Mouse (Mus musculus) activated CD4-positive, CD25-positive, alpha-beta regulatory T cell (primary cell): ENCODE data around the gene Dnal1. TPM values are rescaled to one million over a fixed set of nuclear protein-coding genes. Genes with fewer than 3 reads are reported as not detected.

ENCODE experiments used
- polyA plus RNA-seq, 2 experiments: library from polyadenylated mRNA; unstranded; fragments of 100-300 nt; shearing (Covaris generic); gene quantifications; one replicate each; pipeline ENCODE4 v1.2.1; 2017

Dnal1 gene
- polyA plus RNA-seq = under 1 TPM; 0.26 to 0.48 TPM

DNA sequence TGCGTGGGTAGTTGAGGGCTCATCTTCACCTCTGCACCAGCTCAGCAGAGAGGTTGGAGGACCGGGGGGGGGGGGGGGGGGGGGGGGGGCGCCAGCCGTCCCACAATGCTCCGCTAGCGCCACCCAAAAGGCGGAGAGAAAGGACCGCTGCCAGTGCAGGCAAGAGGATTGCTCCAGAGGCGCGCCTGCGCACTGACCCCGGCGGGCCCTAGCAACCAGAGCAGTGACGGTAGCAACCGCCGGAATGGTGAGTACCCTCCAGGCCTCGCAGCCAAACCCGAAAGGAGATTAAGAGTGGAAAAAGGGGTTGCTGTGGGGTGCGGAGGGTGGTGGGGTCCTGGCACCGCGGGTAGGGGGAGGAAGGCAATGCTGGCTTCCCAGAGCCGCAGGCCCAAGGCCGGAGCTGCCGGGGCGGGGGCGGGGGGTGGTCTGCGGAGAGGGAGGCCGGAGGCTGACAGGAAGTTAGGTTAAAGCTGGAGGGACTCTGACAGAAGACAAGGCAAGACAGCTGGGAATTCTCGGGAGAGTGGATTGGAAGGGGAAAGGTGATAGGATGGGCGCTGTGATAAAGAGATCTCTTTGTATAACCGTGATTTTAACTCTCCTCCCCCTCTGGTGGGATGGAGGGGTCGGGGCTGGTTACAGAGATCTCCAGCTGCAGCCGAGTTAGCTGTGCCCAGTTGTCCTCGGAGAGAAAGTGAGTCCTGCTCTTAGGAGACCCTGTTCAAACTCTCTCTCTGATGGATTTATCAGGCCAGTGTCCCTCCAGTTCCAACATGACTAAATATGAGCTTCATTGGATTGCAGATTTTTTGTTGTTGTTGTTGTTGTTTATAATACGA lies at the start of gene Dnal1:
TSS of gene Dnal1 (plus strand) at position 214 of the 842 bp plus-strand sequence.

DNA sequence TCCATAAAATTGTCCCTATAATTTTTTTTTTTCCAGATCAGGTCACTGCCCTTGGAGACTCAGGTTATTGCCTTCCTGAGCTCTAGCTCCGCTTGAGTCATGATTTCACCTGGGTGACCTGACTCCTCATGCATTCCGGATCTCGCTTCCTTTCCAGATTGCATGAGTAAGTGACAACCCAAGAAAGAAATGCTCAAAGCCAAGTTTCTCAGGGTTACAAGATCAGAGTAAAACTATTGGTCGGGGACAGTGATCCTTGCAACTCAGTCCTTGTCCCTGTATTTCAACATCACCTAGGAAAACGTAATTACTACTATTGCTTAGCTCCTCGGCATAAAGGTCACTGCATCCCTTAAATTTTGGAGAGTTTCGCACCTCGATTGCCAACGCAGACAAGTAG lies 45.2 kb upstream of the Dnal1 start, which contains the start of gene Acot5:
TSS of gene Acot5 (plus strand) at position 340 of the 400 bp plus-strand sequence.

DNA sequence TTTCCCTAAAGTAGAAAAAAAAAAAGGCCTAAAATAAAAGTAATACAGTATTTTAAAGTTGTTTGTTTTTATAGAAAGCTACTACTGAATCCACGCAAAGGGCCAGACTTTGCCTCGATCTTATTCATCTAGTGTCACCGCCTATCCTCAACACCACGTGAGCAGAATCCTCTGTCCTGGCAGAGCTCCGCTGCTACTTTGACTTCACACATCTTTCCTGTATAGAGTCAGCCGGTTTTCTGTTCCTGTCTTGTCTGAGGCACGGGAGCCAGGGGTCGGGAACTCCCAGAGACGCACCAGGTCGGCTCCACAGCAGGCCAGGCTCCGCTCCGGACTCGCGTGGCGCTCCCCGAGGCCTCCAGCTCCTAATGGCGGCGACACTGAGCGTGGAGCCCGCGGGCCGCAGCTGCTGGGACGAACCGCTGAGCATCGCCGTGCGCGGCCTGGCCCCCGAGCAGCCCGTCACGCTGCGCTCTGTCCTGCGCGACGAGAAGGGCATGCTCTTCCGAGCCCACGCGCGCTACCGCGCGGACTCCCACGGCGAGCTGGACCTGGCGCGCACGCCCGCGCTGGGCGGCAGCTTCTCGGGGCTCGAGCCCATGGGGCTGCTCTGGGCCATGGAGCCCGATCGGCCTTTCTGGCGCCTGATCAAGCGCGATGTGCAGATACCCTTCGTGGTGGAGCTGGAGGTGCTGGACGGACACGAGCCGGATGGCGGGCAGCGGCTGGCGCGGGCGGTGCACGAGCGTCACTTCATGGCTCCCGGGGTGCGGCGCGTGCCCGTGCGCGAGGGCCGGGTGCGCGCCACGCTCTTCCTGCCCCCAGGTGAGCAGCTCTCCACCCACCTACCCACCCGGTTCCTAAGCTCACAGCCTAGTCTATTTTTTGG lies 13.3 kb upstream of the Dnal1 start, which contains the start of gene Acot6:
TSS of gene Acot6 (plus strand) at position 51 of the 889 bp plus-strand sequence.

GRCm38 (mm10) chr12:84147954-84148621 lies 33.9 kb downstream of the Dnal1 start, which contains the start of gene Pnma1:
Gene Pnma1, minus strand, starts transcription at chr12:84148489.

Other genes with a start within 250 kb of the Dnal1 start
- 10 to 100 TPM; 32.0 to 32.8 TPM for gene Numb, start 192.4 kb upstream of the Dnal1 start, polyA plus RNA-seq
- 10 to 100 TPM; 24.0 to 28.5 TPM for gene Riox1, start 163.8 kb upstream of the Dnal1 start, polyA plus RNA-seq
- gene Heatr4, start 129.5 kb upstream of the Dnal1 start, polyA plus RNA-seq = under 1 TPM in 1 of 2 experiments, not detected in 1; 0.11 TPM
- gene Acot2, start 126.5 kb upstream of the Dnal1 start, polyA plus RNA-seq = 1 to 10 TPM; 4.8 to 5.5 TPM
- under 1 TPM in 1 of 2 experiments, not detected in 1; 0.23 TPM for gene Acot1, start 104.9 kb upstream of the Dnal1 start, polyA plus RNA-seq
- 1 to 10 TPM in 1 of 2 experiments, under 1 TPM in 1; 0.04 to 1.3 TPM for gene Acot4, start 76.0 kb upstream of the Dnal1 start, polyA plus RNA-seq
- gene Gm49366, start 75.4 kb upstream of the Dnal1 start, polyA plus RNA-seq = not detected
- gene Acot3, start 62.2 kb upstream of the Dnal1 start, polyA plus RNA-seq = under 1 TPM in 1 of 2 experiments, not detected in 1; 0.06 TPM
- gene Acot5, start 45.0 kb upstream of the Dnal1 start, polyA plus RNA-seq = not detected
- 1 to 10 TPM; 1.5 to 2.6 TPM for gene Acot6, start 13.7 kb upstream of the Dnal1 start, polyA plus RNA-seq
- gene Pnma1, start 34.1 kb downstream of the Dnal1 start, polyA plus RNA-seq = under 1 TPM in 1 of 2 experiments, not detected in 1; 0.10 TPM
- gene Elmsan1, start 104.5 kb downstream of the Dnal1 start, polyA plus RNA-seq = 10 to 100 TPM; 14.2 to 19.1 TPM
- gene Ptgr2, start 170.9 kb downstream of the Dnal1 start, polyA plus RNA-seq = 10 to 100 TPM; 29.4 to 29.7 TPM
- 10 to 100 TPM; 55.8 to 64.5 TPM for gene Zfp410, start 202.5 kb downstream of the Dnal1 start, polyA plus RNA-seq
- 10 to 100 TPM; 15.8 to 24.0 TPM for gene Coq6, start 247.3 kb downstream of the Dnal1 start, polyA plus RNA-seq
- under 1 TPM in 1 of 2 experiments, not detected in 1; 0.50 TPM for gene Fam161b, start 247.5 kb downstream of the Dnal1 start, polyA plus RNA-seq